Mouse (Mus musculus) megakaryocyte, embryonic 14.5 days (primary cell): ENCODE data around the gene Synj2.

Experiments used
- FLI1 ChIP-seq: IDR thresholded peaks from 2 replicates; pipeline ENCODE4 v1.6.1; 2012; ENCODE audit warnings: low read length, inconsistent platforms, mixed read lengths
- GATA1 ChIP-seq: IDR thresholded peaks from 3 replicates; pipeline ENCODE4 v1.6.1; 2012; ENCODE audit warnings: mixed read lengths, low read length, inconsistent platforms, borderline replicate concordance

- TF ChIP-seq GATA1 (no peak), FLI1 (no peak)
Observed at GRCm38 (mm10) chr17:6066021-6066420, 124.9 kb downstream of the Synj2 start.
